Mouse (Mus musculus) layer of hippocampus, adult 18-20 months (tissue): Measurements from ENCODE around the gene Pdzk1ip1. TPM values are rescaled to one million over a fixed set of nuclear protein-coding genes. Genes with fewer than 3 reads are reported as not detected.

Experiments
- DNase-seq, 2 experiments: peaks; one replicate each; pipeline ENCODE4 v3.0.0; 2022; ENCODE audit warnings: low spot score in 2 of 2
- total RNA-seq, 2 experiments: library from RNA; stranded (reverse); gene quantifications; 2 replicates each; pipeline ENCODE4 v1.2.3; 2021

Gene Pdzk1ip1
- total RNA-seq, 2 experiments from 2014 or later, result 0.41 to 0.67 TPM

DNA sequence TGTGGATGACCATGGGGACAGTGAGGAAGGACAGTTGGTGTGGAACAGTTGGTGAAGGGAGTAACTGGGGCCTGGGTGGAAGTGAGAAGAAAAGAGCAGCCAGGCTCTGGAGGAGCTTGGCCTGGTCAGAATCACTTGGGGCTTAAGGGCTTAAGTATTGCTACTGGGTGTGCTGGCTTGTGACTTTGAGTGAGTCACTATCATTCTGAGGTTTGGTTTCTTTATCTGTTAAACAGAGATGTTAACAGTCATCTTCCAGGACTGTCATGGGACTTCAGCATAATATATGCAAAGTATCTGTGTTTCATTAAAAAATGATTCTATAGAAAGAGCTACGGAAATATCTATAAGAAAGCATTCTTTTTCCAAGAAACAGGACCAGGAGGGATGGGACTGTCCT is 13.7 kb upstream of the Pdzk1ip1 start:
- no peak for DNase-seq

DNA sequence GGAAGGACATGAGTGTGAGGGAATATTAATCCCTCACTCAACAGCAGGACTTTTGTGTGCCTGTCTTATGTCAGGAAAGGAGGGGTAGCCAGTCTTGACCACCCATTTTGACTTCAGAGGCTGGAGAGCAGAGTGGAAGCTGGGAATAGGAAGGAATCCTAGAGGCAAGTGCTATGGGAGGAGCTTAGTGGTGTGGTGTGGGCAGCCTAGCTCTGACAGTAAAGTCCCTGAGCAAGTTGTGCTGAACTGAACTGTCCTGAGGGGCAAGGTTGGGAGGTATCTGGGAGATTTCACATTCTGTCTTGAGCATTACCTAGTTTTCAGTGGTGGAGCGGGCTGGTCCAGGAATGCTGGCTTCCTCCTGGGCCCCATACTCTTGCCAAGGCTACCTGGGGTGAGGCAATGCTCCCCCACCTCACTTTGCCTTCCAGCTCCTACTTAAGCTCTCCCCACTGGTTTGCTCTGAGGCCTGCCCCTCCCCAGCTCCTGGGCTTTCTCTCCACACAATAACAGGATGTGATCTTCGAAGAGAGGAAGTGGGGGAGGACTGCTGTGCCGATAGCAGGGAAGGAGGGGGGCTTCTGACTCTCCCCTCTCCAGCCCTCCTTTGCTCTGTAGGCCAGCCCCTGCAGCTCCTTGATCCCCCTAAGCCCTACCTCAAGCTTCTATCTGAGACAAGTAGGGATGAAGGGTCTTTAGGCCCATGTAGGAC is 13.1 kb upstream of the Pdzk1ip1 start:
- DNase-seq, result no peak

DNA sequence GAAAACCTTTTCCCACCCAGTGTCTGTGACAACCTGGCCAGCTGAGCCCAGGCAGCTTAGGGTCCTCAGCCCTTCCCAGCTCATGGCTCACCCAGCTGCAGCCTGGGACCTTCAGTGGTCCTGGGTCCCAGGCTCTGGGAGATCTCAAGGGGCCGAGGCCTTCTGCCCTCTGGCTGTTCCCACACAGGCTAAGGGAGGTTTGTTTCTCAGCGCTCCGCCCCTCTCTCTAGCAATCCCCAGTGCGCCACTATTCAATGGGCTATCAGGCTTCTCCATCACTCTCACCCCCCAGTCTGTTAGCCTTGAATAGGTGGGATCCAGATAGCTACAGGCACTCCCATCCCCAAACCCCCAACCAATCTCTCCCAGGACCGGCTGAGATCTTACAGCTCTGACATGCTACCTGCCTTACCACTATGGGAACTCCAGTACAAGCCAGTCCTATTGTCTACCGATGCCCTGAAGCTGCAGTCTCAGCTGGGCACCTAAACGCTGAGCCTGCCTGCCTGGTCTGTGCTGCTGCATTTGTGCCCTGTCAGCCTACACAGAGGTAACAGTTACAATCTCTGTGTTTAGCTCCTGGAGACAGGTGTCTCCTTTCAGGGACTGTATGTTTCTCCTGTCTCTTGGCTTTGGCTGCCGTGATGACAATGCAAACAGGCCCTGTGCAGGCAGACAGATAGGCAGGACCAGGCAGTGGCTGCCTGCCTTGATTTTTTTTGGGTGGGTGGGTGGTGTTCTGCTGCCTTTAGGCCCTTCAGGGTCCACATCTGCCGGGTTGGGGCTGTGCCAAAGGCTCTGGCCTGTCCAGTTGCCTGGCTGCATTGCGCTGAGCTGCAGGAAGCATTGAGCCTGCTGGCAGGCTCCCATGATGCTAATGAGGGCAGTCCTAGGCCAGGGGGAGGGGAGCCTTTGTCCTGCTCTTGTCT is 9.4 kb upstream of the Pdzk1ip1 start:
- no peak for DNase-seq

DNA sequence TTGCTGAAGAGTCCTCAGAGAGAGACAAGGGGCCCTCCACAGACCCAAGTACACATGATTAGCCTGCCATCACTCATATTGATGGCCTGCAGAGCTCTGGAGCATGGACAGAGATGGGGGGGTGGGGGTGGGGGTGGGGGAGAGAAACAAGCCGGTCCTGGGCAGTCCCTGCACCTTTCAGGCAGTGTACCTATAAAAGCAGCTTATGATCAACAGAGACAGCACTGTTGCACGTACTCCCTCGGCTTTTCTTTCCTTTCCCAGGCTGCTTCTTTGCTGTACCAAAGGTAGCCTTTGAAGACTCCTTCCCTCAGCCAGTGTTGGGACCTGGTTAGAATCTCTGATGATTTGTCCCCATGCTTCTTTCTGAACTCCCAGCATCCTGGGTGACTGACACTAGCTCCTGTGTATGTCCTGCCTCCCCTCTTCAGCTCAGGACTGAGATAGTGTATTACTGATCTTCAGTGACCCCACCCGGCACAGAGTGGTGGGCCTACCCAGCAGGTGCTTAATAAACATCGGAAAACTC is 8.6 kb upstream of the Pdzk1ip1 start:
- DNase-seq, result no peak

DNA sequence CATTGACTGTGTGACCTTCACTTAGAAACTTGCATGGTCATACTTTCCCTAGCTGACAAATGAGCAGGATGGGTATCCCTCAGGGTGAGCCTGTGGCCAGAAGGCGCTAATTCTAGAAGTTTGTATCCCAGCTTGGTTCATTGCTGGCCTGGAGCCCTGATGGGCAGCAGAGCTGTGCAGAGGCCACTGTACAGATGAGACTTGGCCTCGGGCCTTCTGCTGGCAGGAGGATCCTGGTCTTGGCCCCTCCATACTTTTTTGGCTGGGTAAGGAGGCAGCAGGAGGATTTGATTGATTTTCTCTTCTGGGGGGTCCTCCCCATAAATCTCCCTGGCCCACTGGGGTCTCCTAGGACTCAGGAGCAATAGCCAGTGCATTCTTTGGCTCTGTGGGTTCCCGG is 5.5 kb upstream of the Pdzk1ip1 start:
- no peak for DNase-seq

DNA sequence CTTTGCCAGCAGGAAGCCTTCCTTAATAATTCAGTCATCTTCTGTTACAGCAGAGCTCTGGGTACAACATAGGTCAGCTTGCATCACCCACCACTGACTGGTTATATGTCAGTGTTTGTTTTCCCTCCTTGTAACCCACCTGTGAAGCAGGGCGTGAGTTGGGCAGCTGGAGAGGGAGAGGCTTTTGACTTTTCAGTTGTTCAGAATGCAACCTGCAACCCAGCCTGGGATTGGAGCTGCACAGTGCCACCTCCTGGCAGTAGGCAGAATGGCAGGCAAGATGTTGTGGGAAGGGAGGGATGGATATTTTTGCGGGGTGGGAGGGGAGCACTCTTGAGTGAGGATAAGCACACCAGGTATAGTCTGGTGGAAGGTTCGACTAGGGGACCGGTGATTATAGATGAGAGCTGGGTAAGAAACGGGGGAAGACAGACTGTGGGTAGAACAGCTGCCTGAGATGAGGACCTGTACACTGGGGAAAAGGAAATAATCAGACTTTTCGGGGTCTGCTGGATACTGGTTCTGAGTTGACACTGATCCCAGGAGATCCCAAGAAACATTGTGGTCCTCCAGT is 2.9 kb upstream of the Pdzk1ip1 start:
- peak in 1 of 2 experiments; percentile 56 for DNase-seq

DNA sequence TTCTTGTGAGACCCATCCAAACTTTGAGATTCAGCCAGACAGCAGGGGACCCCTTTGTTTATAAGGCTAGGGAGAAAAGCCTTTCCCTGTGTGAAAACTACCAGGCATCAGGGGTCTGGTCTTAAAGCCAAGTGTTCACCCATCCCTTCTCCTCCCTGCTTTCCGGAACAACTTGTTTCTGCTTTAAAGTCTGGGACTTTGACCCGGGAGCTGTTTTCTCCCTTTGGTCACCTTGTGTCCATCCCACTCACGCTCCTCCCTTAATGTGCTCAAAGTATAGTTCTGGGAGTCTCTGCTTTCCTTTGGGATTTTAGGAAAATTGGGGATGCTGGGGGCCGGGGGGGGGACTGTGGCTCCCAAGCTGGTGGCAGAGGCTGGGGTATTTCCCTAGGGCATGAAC is 2.3 kb upstream of the Pdzk1ip1 start:
- DNase-seq, result no peak

DNA sequence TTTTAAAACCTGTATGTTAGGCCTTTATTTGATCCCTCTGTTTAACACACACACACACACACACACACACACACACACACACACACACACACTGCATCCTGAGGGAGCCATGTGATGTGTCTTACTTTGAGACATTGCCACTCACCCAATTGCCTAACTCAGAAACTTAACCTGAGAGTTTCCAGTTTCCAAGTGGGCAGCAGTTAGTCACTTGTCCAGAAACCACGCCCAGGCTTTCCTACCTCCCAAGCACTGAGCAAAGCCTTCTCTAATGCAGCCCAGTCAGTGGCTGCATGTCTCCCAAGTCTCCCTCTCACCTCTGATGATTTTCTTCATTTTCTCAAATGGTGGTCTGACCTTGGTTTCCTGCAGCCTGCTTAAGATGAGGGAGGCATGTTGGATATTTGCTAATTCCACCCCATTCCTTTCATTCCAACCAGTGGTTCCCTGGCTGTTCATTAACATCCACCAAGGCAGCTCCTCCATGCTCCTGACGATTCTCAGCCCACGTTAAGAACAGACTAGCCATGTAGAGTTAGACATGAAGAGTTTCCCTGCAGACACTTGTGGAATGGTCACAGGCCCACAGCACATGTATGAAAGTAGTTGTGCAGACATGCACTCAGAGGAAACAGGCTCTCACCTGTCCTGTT is 1.6 kb upstream of the Pdzk1ip1 start:
- no peak for DNase-seq

DNA sequence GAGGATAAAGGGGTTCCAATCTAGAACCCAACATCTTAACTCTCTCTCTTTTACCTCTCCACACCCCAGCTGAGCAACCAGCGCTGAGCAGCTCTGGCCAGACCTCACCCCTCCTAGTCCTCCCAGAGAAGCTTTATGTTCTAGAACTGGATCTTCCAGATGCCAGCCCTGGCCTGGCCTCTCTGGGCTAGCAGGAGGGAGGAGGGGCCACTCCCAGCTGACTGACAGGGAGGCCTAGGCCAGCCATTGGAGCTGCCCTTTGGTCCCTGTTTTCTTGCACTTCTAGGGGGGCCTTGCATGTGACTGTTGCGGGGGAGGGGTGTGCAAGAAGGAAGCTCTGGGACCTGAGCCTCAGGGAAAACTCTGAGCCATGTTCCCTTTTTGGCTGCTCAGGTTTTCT is 2.1 kb downstream of the Pdzk1ip1 start:
- no peak for DNase-seq

DNA sequence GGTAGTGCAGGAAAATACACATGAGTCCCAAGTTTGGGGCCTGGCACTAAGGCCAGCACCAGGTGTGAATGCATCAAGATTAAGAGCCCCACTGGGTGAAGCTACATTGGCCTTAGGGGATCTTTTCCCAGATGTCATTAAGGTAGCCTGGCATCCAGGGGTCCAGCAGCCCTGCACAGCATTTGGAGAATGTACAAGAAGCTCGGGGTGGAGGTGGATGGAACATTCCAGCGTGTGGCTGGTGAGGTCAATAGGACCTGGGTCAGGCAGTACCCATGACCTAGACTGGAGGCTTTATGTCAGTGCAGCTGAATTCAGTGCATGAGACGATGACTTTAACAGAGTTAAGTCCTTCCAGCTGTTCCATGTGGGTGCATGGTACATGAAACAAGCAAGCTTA is 3.3 kb downstream of the Pdzk1ip1 start:
- DNase-seq, result no peak

DNA sequence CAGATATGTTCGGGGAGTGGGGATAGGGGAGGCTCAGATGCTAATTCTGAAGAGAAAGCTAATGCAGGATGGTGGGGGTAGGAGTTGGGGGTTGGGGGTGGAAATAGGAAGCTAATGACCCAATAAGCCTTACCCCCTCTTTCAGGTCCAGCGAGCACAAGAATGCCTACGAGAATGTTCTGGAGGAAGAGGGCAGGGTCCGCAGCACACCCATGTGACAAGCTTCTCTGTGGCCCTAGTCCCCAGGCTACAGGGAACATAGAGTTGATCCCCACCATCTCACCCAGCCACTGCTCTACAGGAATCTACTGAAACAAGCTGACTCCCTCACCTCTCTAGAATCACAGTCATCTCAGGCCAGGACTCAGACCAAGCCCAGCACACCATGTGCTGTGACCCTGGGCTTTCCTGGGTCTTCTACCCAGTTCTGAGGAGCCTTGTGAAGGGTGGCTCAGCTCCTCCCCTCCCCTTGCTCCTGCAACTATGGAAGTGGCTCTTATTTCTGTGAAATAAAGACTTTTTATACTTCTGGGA is 4.9 kb downstream of the Pdzk1ip1 start:
- no peak for DNase-seq

DNA sequence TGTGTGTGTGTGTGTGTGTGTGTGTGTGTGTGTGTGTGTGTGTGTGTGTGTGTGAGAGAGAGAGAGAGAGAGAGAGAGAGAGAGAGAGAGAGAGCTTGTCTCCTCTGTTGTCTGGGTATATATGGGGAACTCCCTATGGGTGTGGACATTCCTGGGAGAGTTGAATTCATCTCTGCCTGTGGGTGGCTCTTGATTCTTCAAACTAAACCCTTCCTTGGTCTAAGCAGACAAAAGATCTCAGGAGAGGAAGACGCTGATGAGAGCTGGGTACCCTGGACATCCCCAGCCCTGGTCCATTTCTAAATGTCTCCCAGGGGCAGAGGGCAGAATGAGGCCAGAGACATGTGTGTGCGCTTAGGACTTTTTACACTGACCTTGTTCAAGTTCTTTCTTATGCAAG is 5.5 kb downstream of the Pdzk1ip1 start:
- DNase-seq, result no peak

DNA sequence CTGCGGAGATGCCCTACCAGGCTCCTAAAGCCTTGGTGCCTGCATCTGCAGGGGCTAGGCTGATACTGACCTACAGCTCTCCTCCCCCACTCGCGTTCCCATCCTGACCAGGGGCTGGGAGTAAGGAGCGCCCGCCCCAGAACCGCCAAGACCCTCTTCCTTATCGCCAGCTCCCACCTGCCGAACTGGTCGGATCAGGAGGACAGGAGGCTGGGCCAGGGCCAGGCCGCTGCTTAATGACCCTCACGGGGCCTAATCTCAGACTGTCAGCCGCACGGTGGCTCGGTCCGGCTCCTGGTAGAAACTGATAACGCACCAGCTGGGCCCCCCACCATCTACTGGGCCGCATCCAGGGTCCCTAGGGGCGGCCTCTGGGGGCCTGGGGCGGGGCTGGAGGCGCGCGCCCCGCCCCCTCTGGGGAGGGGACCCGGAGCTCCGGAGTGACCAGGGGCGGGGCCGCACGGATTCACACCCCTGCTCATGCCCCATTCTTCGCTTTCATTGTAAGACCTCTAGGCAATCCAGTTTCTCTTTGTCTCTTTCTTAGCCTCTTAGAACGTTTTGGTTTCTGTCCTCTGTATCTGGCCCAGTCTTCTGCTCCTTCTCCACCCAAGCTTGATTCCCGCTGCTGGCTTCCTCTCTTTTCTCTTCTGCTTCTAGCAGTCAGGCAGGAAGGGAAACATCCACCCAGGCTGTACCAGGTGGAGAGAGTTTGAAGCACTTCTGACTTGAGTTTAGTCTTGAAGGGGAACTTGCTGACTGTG is 7.3 kb downstream of the Pdzk1ip1 start:
- DNase-seq, result no peak

DNA sequence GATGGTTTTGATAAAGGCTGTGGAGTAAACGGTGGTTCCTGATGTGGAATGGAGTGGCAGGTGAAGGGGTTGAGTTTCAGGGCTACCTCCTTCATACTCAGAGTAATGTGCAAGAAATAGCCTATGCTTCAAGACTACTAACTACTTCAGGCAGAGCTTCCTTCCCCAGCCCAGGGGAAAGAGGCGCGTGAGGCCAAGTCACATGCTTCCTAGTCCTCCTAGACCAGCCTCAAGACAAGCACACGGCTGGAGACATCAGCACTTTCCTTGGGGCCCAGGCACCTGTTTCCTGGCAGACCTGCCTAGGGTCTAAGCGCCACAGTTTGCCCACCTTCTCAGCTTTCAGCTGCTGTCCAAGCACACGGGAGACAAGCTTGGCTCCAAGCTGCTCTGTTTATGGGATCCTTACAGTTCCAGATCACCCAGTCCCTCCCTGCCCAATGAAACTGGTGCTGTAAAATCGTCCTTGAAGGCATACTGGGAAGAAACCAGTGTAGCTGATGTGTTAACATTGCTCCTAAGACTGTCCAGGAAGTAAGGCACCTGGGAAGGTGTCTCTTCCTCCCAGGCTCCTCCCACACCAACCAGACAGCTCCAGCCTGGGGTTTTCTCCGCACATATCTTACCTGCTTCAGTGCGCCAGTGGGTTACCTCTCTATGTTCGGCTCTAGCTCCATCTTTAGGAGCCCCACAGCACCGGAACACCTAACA is 8.1 kb downstream of the Pdzk1ip1 start:
- no peak for DNase-seq

DNA sequence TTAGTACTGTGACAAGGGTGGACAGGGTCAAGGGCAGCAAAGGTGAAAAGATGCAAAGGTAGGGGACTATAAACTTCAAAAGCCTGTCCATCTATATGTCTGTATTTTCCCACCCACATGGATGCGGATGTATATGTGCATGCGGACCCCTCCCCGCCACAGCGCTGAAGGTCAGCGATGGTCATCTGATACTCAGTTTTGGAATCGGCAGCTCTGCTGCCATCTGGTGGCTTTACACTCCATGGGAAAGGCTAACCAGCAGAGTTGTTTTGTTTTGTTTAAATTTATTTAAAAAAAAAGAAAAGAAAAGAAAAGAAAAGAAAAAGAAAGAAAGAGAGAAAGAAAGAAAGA is 8.6 kb downstream of the Pdzk1ip1 start:
- no peak for DNase-seq

DNA sequence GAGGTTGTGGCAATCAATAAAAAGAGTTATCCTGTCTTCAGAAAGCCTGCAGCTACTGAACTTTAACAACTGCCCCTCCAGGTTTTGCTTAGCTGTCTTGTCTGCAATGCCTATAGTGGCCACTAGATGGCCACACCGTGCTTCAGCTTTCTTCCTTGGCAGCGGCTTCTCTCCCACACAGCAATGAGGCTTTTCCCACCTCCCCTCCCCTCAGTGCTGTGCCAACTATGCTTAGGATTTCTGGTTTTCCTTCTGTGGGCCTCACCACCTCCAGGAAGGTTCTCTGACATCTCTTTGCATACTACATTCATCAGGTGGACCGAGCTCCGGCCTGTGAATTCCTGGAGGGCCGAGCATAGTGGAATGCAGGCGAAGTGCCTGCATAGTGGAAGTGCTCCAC is 13.2 kb downstream of the Pdzk1ip1 start:
- DNase-seq, result peak; percentile 27 to 81

DNA sequence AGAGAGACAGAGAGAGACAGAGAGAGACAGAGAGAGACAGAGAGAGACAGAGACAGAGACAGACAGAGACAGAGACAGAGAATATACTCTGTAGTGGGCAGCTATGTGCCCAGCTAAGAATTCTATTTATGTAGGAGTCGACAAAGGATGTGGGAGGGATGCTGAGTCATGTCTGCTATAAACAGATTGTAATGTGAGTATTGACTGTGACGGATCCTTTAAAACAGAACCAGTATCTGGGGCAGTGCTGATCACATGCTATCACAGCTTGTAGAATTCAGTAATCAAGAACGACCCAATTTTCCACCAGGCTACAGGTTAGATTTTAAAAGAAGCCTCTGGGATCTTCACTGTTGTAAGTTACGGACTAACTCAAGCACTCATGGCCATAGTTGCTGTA is 15.0 kb downstream of the Pdzk1ip1 start:
- peak; percentile 10 to 39 for DNase-seq

DNA sequence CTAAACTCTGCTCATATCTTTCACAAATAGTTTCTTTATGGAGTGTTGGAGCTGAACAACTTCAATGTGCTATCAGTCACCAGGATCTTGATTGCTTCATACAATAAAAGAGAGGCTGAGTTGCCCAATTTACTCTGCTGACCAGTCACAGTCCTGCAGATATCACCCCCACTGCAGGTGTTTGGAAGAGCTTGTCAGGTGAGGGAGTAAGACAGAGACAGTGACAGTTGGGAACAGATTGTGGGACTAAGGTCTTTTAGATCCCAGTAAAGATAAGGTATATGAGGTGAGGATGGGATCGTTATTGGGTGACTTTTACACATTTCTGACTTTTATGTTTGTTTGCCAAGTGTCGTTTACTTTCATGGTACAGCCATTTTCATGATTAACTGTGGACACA is 22.7 kb downstream of the Pdzk1ip1 start:
- DNase-seq, result no peak

DNA sequence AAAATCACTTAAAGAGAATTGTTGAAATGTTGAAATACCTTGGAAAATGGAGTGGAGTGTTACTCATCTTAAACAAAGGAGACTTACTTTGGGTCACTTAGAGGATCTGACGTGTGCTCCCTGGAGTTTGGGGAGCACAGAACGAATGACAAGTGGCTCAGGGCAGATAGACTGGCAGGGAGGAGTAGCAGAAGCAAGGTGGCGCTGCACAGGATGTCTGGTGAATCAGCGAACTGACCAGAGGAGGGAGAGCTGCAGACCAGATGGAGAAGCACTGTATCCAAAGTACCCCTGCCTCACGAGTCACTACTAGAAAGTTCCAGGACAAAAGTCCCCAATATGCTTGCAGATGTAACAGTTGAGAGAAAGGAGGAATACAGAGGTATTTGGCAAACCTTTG is 24.8 kb downstream of the Pdzk1ip1 start:
- DNase-seq, result no peak

DNA sequence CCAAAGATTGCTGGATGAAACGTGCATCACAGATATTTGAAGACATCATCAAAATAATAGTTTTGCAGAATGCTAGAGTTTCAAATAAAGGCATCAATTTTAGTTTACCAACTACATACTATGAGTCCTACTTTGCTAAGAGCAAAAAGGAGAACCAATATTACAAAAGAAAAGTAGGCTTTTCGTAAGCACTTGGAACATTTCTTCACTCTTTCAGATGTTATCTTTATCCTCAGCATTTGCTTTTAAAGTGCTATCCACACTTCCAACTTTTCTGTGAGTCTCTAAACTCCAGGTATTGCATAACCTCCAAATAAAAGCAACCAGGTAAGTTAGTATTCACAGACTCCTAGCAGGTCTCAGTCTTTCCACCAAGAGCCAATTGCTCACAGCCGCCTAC is 31.1 kb downstream of the Pdzk1ip1 start:
- DNase-seq, result no peak
